Mouse (Mus musculus) ES-E14 (cell line): ENCODE data around the gene Zxdb. TPM values are rescaled to one million over a fixed set of nuclear protein-coding genes. Genes with fewer than 3 reads are reported as not detected.
"Not testable (repeated sequence)": the region's sequence is repeated elsewhere in the genome, so short reads cannot be mapped to it uniquely, and the experiment has no call there.

ENCODE experiments used
- DNase-seq: peaks from one replicate; pipeline ENCODE4 v3.0.0-alpha.2; 2013; ENCODE audit warnings: low read depth, low spot score
- H3K27ac ChIP-seq: 2 replicates; pipeline ENCODE4 v1.5.1; 2012; ENCODE audit warnings: low read depth, mild to moderate bottlenecking, low read length, moderate library complexity, mixed read lengths; ENCODE audit not compliant: poor library complexity, insufficient read depth, severe bottlenecking
- H3K36me3 ChIP-seq: 2 replicates; pipeline ENCODE4 v1.6.1; 2012; ENCODE audit warnings: mild to moderate bottlenecking, low read length, moderate library complexity, mixed read lengths; ENCODE audit not compliant: control insufficient read depth, poor library complexity, insufficient read depth, severe bottlenecking
- H3K4me1 ChIP-seq, 2 experiments: fragments of 150-350 bp in 1 of 2; sonication (generic) in 1 of 2; 2 replicates each; pipeline ENCODE4 v1.6.1; 2012; ENCODE audit warnings: low read length in 2 of 2, mild to moderate bottlenecking in 1 of 2, mixed read lengths in 1 of 2; ENCODE audit not compliant: control insufficient read depth in 2 of 2, insufficient read depth in 2 of 2, poor library complexity in 1 of 2
- H3K4me3 ChIP-seq, 2 experiments: fragments of 150-350 bp in 1 of 2; sonication (generic) in 1 of 2; 2 replicates each; pipeline ENCODE4 v1.5.1; 2012; ENCODE audit warnings: low read length in 2 of 2, low read depth in 1 of 2, mild to moderate bottlenecking in 1 of 2, mixed read lengths in 1 of 2; ENCODE audit not compliant: insufficient read depth in 1 of 2, poor library complexity in 1 of 2, severe bottlenecking in 1 of 2
- H3K9ac ChIP-seq: 2 replicates; pipeline ENCODE4 v1.6.1; 2012; ENCODE audit warnings: low read depth, mild to moderate bottlenecking, low read length, mixed read lengths; ENCODE audit not compliant: poor library complexity, insufficient read depth, severe bottlenecking
- H3K9me3 ChIP-seq: fragments of 150-350 bp; sonication (generic); 2 replicates; pipeline ENCODE4 v1.6.1; 2012; ENCODE audit warnings: low read depth, mild to moderate bottlenecking, low read length; ENCODE audit not compliant: control insufficient read depth, insufficient read depth
- HCFC1 ChIP-seq: IDR thresholded peaks from 2 replicates; pipeline ENCODE4 v1.6.1; 2012; ENCODE audit warnings: low read length, inconsistent platforms, borderline replicate concordance; ENCODE audit not compliant: insufficient read depth
- ZC3H11A ChIP-seq: IDR thresholded peaks from 2 replicates; pipeline ENCODE4 v1.6.1; 2012; ENCODE audit warnings: low read depth, mild to moderate bottlenecking, inconsistent platforms, low read length, borderline replicate concordance
- ZNF384 ChIP-seq: IDR thresholded peaks from 2 replicates; pipeline ENCODE4 v1.6.1; 2012; ENCODE audit warnings: low read depth, low read length, inconsistent platforms
- in situ Hi-C, 2 experiments: fragments of 600-800 bp; cut with MboI; formaldehyde crosslinking; loops; one replicate each; pipeline ENCODE4 v1.15.1; 2025; ENCODE audit warnings: low sequenced_read_pairs in 2 of 2, inconsistent platforms in 1 of 2; ENCODE audit not compliant: unreplicated experiment in 2 of 2
- total RNA-seq: library from RNA; depleted of rRNA; stranded (reverse); fragments of 300-350 nt; gene quantifications from 2 replicates; pipeline ENCODE4 v1.2.3, GENCODE M21; 2012; rRNA removed

Zxdb gene
- 1.1 and 2.7 TPM in 2 replicates for total RNA-seq

DNA sequence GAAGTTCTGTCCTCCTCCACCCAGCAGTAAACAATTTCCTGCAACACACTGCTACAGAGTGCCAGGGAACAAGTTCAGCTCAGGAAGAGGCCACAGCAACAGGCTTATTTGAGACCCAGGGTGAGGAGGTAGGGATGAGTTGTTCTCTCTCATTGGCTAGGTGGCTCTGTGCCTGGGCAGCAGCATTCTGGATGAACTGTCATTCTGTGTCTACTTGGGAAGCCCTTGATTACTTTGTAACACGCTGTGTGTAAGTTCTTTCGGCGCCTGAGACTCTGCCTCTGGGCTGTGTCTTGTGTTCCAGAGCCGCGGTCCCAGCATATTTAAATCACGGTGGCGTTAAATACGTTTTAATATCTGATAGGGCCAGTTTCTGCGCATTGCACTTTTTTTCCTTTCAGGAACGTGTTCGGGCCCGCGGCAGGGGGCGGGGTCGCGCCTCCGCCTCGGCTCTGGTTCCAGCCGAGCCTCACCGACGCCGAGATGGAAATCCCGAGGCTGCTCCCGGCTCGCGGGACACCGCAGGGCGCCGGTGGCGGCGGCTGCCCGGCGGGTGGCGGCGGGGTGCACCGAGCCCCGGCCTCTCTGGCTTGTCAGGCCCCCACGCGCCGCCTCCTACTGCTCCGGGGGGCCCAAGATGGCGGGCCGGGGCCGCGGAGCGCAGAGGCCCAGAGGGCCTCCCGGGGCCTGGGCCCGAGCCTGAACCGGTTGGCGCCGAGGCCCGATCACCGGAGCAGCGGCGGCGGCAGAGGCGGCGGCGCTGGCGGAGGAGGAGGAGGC is at the start of gene Zxdb:
Gene Zxdb, plus strand, starts transcription at position 378 of the 780 bp plus-strand sequence.
- H3K9me3 ChIP-seq, H3K4me1 ChIP-seq, H3K9ac ChIP-seq, H3K27ac ChIP-seq, DNase-seq, H3K36me3 ChIP-seq, in situ Hi-C loops: not testable (repeated sequence)
- peak within 1 kb of the TSS in 1 of 2 experiments; percentile 34; a peak in 1 of 4 replicates for H3K4me3 ChIP-seq

DNA sequence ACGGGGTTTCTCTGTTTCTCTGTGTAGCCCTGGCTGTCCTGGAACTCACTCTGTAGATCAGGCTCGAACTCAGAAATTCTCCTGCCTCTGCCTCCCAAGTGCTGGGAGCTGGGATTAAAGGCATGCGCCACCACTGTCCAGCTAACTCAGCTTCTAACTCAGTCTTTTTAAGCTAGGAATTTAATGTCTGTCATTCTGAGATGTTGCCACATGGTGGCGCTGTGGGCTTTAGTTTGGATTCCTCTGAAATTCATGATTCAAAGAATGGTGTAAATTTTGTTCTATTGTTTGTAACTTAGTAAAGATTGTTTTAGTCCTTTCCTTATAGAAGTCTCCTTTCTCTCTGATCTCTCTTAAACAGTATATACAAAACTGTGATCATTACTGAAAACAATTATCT is 49.4 kb upstream of the Zxdb start:
- Histone ChIP-seq H3K4me1 (no peaks in the 10 kb centered on the region), H3K4me3 (no peak overlapping the region), H3K36me3 (no peaks in the 10 kb centered on the region), H3K27ac (no peak overlapping the region), H3K9ac (no peak overlapping the region), H3K9me3 (no peaks in the 10 kb centered on the region)
- TF ChIP-seq ZC3H11A, result peak; percentile 16; the same call in 1 of the 2 replicates
- TF ChIP-seq ZNF384, result no peak
- TF ChIP-seq HCFC1, result no peak
- DNase-seq, result peak; percentile 28
- in situ Hi-C loops, result no loop called here

DNA sequence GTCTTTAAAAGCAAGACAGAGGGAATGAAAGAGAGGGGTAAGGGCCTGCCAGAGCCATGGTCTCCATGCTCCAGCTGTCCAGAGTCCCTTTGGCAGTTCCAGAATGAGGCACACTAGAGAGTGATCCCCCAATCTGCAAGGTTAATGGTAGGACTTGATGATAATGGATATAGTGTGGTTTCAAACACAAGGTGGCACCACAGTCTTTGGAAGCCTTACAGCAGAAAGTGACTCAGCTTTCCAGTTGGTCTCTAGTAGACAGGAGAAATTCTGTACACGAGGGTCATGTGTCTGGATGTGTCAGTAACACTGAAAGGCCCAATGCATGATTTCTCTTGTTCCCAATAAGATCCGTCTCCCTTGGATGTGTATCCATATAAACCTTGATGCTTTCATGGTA is 42.8 kb upstream of the Zxdb start:
- DNase-seq, H3K4me1 ChIP-seq, H3K36me3 ChIP-seq, H3K27ac ChIP-seq, H3K9ac ChIP-seq, in situ Hi-C loops, H3K4me3 ChIP-seq, H3K9me3 ChIP-seq: not testable (repeated sequence)

DNA sequence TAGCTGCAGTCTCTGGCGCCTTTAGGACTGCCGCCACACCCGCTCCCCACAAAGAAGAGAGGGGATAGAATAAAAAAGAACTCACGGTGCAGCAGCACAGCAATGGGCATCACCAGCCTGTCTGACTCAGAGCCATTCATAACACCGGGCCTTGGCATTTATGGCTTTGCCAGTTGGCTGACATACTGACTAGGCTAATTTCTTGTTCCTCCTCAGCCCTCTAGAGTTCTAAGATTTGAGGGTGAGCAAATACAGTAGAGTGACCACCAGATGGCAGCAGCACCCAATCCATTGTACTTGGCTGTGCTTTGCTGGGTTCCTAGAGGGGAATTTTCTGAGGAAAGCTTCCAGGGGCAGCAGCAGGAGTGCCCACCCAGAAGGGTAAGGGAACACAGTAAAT is 34.8 kb upstream of the Zxdb start:
- in situ Hi-C loops, DNase-seq, H3K9ac ChIP-seq, H3K9me3 ChIP-seq, H3K4me3 ChIP-seq, H3K27ac ChIP-seq, H3K4me1 ChIP-seq, H3K36me3 ChIP-seq: not testable (repeated sequence)

DNA sequence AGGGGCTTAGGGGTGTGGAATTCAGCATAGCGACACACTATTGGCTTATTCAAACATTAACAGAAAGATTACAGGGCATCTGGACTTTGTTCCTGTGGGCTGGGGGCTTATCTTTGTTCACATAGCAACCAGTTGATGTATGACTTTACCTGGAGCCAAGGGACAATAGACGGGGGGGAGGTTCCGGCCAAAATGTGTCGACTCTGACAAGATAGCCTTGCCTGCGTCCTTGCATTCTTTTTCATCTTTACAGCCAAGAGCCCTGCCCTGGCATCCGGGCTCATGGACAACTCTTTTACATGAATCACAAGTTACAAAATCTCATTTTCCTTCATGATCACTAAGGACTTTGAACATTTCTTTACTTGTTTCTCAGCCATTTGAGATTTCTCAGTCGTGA is 17.7 kb upstream of the Zxdb start:
- H3K9me3 ChIP-seq, H3K36me3 ChIP-seq, DNase-seq, H3K4me1 ChIP-seq, H3K9ac ChIP-seq, in situ Hi-C loops, H3K4me3 ChIP-seq, H3K27ac ChIP-seq: not testable (repeated sequence)

DNA sequence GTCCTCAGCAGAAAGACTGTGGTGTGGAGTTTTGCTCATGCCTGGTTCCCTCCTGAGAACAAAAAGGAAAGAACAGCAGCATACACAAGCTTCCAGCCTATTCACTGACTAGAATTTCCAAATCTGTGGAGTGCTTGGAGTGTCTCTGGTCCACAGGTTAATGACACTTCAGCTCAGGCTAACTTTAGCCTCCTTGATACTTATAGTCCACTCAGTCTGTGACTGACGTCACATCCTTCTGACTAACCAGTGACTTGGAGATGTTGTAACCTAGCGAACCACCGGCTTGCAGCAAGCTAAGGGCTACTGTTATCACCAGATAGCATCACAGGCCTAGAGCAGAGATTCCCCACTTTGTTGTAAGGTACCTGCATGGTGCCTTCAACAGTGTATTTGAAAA is 14.6 kb upstream of the Zxdb start:
- DNase-seq, H3K27ac ChIP-seq, H3K9me3 ChIP-seq, H3K9ac ChIP-seq, in situ Hi-C loops, H3K4me3 ChIP-seq, H3K36me3 ChIP-seq, H3K4me1 ChIP-seq: not testable (repeated sequence)

DNA sequence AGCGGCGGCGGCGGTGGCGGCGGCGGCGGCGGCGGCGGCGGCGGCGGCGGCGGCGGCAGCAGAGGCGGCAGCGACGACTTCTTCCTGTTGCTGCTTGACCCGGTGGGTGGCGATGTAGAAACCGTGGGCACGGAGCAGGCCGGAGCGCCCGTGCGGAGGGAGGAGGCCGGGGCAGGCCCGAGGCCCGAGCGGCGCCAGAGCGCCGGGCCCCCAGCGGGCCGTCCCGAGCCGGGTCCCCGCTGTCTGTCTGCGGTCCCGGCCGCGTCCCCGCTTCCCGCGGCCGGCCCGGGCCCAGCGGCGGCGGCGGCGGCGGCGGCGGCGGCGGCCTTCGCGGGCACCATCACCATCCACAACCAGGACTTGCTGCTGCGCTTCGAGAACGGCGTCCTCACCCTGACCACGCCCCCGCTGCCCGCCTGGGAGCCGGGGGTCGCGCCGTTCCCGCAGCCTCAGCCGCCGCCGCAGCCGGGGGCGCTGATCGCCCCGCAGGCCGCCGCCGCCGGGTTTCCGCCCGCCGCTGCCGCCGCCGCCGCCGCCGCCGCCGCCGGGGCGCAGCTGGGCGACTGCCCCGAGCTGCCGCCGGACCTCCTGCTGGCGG is 702 bp downstream of the Zxdb start:
- H3K9me3 ChIP-seq, DNase-seq, H3K27ac ChIP-seq, H3K4me1 ChIP-seq, H3K9ac ChIP-seq, in situ Hi-C loops, H3K36me3 ChIP-seq: not testable (repeated sequence)
- H3K4me3 ChIP-seq, result peak overlapping the region in 1 of 2 experiments; percentile 34; a peak in 1 of 4 replicates

DNA sequence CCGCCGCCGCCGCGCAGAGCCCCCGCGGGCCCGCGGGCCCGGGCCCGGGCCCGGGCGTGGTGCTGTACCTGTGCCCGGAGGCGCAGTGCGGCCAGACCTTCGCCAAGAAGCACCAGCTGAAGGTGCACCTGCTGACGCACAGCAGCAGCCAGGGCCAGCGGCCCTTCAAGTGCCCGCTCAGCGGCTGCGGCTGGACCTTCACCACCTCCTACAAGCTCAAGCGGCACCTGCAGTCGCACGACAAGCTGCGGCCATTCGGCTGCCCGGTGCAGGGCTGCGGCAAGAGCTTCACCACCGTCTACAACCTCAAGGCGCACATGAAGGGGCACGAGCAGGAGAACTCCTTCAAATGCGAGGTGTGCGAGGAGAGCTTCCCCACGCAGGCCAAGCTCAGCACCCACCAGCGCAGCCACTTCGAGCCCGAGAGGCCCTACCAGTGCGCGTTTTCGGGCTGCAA is 1.3 kb downstream of the Zxdb start:
- H3K4me1 ChIP-seq, H3K4me3 ChIP-seq, H3K9me3 ChIP-seq, H3K36me3 ChIP-seq, H3K27ac ChIP-seq, DNase-seq, H3K9ac ChIP-seq, in situ Hi-C loops: not testable (repeated sequence)
